Mouse (Mus musculus): ENCODE results near the gene Paxbp1. TPM values are rescaled to one million over a fixed set of nuclear protein-coding genes. Genes with fewer than 3 reads are reported as not detected.

The Paxbp1 gene
- polyA plus RNA-seq, 1 experiment from 2014 or later, result 80.7 TPM

- WGBS, result 14% methylated on average over 12 of the region's 12 CpGs
- Histone ChIP-seq H3K27me3 (replicated peaks) (peaks cover 12% of the 10 kb centered on the region; the same call in 1 of the 2 replicates), H3K4me2 (peak overlapping the region; percentile 39), H3K9ac (0 out of 2 replicates have a peak overlapping the region, but pooled peaks have one; percentile 18), H3K27ac (peak overlapping the region; percentile 26; the same call in 1 of the 2 replicates), H3K9me3 (no peaks in the 10 kb centered on the region), H3K4me1 (peaks cover 7% of the 10 kb centered on the region), H3K36me3 (replicated peaks) (no peaks in the 10 kb centered on the region), H3K4me3 (no peak overlapping the region)
- ATAC-seq (replicated peaks), result 0 out of 2 replicates have a peak, but pooled peaks have one; percentile 24
Observed at GRCm38 (mm10) chr16:91068969-91069368, 24.6 kb upstream of the Paxbp1 start.

- WGBS, result 98% methylated on average over 1 of the region's 1 CpGs
- Histone ChIP-seq H3K36me3 (replicated peaks) (no peaks in the 10 kb centered on the region), H3K4me3 (no peak overlapping the region), H3K27ac (no peak overlapping the region), H3K27me3 (replicated peaks) (peaks cover 8% of the 10 kb centered on the region; the same call in 1 of the 2 replicates), H3K9me3 (no peaks in the 10 kb centered on the region), H3K9ac (no peak overlapping the region), H3K4me1 (peaks cover 7% of the 10 kb centered on the region), H3K4me2 (no peak overlapping the region)
- ATAC-seq (replicated peaks), result no peak
Observed at GRCm38 (mm10) chr16:91067122-91067521, 22.8 kb upstream of the Paxbp1 start.

GRCm38 (mm10) chr16:91064583-91065365 is 20.4 kb upstream of the Paxbp1 start:
- no peaks in the 10 kb centered on the region for H3K36me3 ChIP-seq (replicated peaks)
- no peak overlapping the region for H3K27ac ChIP-seq
- 89% methylated on average over 12 of the region's 12 CpGs for WGBS
- H3K4me1 ChIP-seq, result peaks cover 7% of the 10 kb centered on the region
- no peaks in the 10 kb centered on the region for H3K9me3 ChIP-seq
- H3K27me3 ChIP-seq (replicated peaks), result 0 out of 2 replicates have a peak, but pooled peaks cover 4% of the 10 kb centered on the region
- H3K4me2 ChIP-seq, result no peak overlapping the region
- no peak for ATAC-seq (replicated peaks)
- H3K4me3 ChIP-seq, result no peak overlapping the region
- H3K9ac ChIP-seq, result no peak overlapping the region

- Histone ChIP-seq H3K9ac (no peak overlapping the region), H3K4me1 (peaks cover 2% of the 10 kb centered on the region), H3K4me3 (no peak overlapping the region), H3K4me2 (no peak overlapping the region), H3K36me3 (replicated peaks) (no peaks in the 10 kb centered on the region), H3K27me3 (replicated peaks) (0 out of 2 replicates have a peak, but pooled peaks cover 4% of the 10 kb centered on the region), H3K27ac (no peak overlapping the region), H3K9me3 (no peaks in the 10 kb centered on the region)
- 93% methylated on average over 10 of the region's 10 CpGs for WGBS
- no peak for ATAC-seq (replicated peaks)
Observed at GRCm38 (mm10) chr16:91063786-91064185, 19.4 kb upstream of the Paxbp1 start.

- Histone ChIP-seq H3K9ac (no peak overlapping the region), H3K27ac (no peak overlapping the region), H3K27me3 (replicated peaks) (no peaks in the 10 kb centered on the region), H3K9me3 (no peaks in the 10 kb centered on the region), H3K4me1 (no peaks in the 10 kb centered on the region), H3K4me3 (no peak overlapping the region), H3K36me3 (replicated peaks) (no peaks in the 10 kb centered on the region), H3K4me2 (no peak overlapping the region)
- WGBS, result 87% methylated on average over 13 of the region's 13 CpGs
- ATAC-seq (replicated peaks), result no peak
Observed at GRCm38 (mm10) chr16:91061531-91062318, 17.4 kb upstream of the Paxbp1 start.

GRCm38 (mm10) chr16:91057741-91058140 is 13.4 kb upstream of the Paxbp1 start:
- Histone ChIP-seq H3K9me3 (no peaks in the 10 kb centered on the region), H3K9ac (no peak overlapping the region), H3K4me3 (no peak overlapping the region), H3K4me1 (no peaks in the 10 kb centered on the region), H3K4me2 (no peak overlapping the region), H3K27me3 (replicated peaks) (no peaks in the 10 kb centered on the region), H3K36me3 (replicated peaks) (no peaks in the 10 kb centered on the region), H3K27ac (no peak overlapping the region)
- ATAC-seq (replicated peaks), result no peak
- 87% methylated on average over 6 of the region's 6 CpGs for WGBS

GRCm38 (mm10) chr16:91057261-91057660 is 12.9 kb upstream of the Paxbp1 start:
- WGBS, result 91% methylated on average over 4 of the region's 4 CpGs
- no peaks in the 10 kb centered on the region for H3K27me3 ChIP-seq (replicated peaks)
- no peak overlapping the region for H3K9ac ChIP-seq
- ATAC-seq (replicated peaks), result no peak
- no peak overlapping the region for H3K4me2 ChIP-seq
- H3K4me1 ChIP-seq, result no peaks in the 10 kb centered on the region
- no peak overlapping the region for H3K4me3 ChIP-seq
- no peak overlapping the region for H3K27ac ChIP-seq
- no peaks in the 10 kb centered on the region for H3K9me3 ChIP-seq
- no peaks in the 10 kb centered on the region for H3K36me3 ChIP-seq (replicated peaks)

- Histone ChIP-seq H3K4me1 (no peaks in the 10 kb centered on the region), H3K9ac (no peak overlapping the region), H3K4me2 (no peak overlapping the region), H3K4me3 (no peak overlapping the region), H3K27me3 (replicated peaks) (no peaks in the 10 kb centered on the region), H3K27ac (no peak overlapping the region), H3K36me3 (replicated peaks) (no peaks in the 10 kb centered on the region), H3K9me3 (no peaks in the 10 kb centered on the region)
- WGBS, result 62% methylated on average over 16 of the region's 16 CpGs
- no peak for ATAC-seq (replicated peaks)
Observed at GRCm38 (mm10) chr16:91056043-91056821, 11.9 kb upstream of the Paxbp1 start.

- no peaks in the 10 kb centered on the region for H3K36me3 ChIP-seq (replicated peaks)
- H3K27me3 ChIP-seq (replicated peaks), result no peaks in the 10 kb centered on the region
- ATAC-seq (replicated peaks), result no peak
- no peak overlapping the region for H3K9ac ChIP-seq
- H3K9me3 ChIP-seq, result no peaks in the 10 kb centered on the region
- no peak overlapping the region for H3K27ac ChIP-seq
- H3K4me3 ChIP-seq, result no peak overlapping the region
- no peak overlapping the region for H3K4me2 ChIP-seq
- 83% methylated on average over 5 of the region's 5 CpGs for WGBS
- no peaks in the 10 kb centered on the region for H3K4me1 ChIP-seq
Observed at GRCm38 (mm10) chr16:91055150-91055549, 10.8 kb upstream of the Paxbp1 start.

GRCm38 (mm10) chr16:91053599-91053998 is 9.3 kb upstream of the Paxbp1 start:
- H3K36me3 ChIP-seq (replicated peaks), result no peaks in the 10 kb centered on the region
- no peak overlapping the region for H3K27ac ChIP-seq
- H3K9ac ChIP-seq, result no peak overlapping the region
- ATAC-seq (replicated peaks), result no peak
- no peak overlapping the region for H3K4me3 ChIP-seq
- H3K27me3 ChIP-seq (replicated peaks), result no peaks in the 10 kb centered on the region; the same call in 1 of the 2 replicates
- no peaks in the 10 kb centered on the region for H3K4me1 ChIP-seq
- WGBS, result 56% methylated on average over 8 of the region's 8 CpGs
- H3K9me3 ChIP-seq, result no peaks in the 10 kb centered on the region
- H3K4me2 ChIP-seq, result no peak overlapping the region

- peak overlapping the region; percentile 88; the same call in 1 of the 2 replicates for H3K4me3 ChIP-seq
- no peak overlapping the region for H3K4me2 ChIP-seq
- H3K9ac ChIP-seq, result no peak overlapping the region
- no peak overlapping the region for H3K27ac ChIP-seq
- 57% methylated on average over 8 of the region's 8 CpGs for WGBS
- H3K4me1 ChIP-seq, result peaks cover 25% of the 10 kb centered on the region
- H3K36me3 ChIP-seq (replicated peaks), result no peaks in the 10 kb centered on the region
- H3K27me3 ChIP-seq (replicated peaks), result no peaks in the 10 kb centered on the region; the same call in 1 of the 2 replicates
- no peak for ATAC-seq (replicated peaks)
- H3K9me3 ChIP-seq, result no peaks in the 10 kb centered on the region
Observed at GRCm38 (mm10) chr16:91045511-91045910, 1.2 kb upstream of the Paxbp1 start.

All from midbrain, embryonic 15.5 days (tissue).